Mouse (Mus musculus) C2C12 (cell line): ENCODE measurements around the gene Tmem216.

ENCODE experiments used
- CTCF ChIP-seq: IDR thresholded peaks from one replicate; pipeline ENCODE4 v1.5.1; 2011; ENCODE audit not compliant: control insufficient read depth, insufficient read depth, insufficient read length
- MYOG ChIP-seq: IDR thresholded peaks from one replicate; pipeline ENCODE4 v1.6.1; 2011; ENCODE audit not compliant: control insufficient read depth, insufficient read length; ENCODE audit errors: extremely low read depth

GRCm38 (mm10) chr19:10564278-10564677 is 8.2 kb upstream of the Tmem216 start:
- TF ChIP-seq CTCF, result no peak
- no peak for TF ChIP-seq MYOG
